Mouse (Mus musculus) erythroblast, embryonic 14.5 days (primary cell): ENCODE data around the gene Dnaja4.

Source experiments
- GATA1 ChIP-seq: IDR thresholded peaks from 2 replicates; pipeline ENCODE4 v1.6.1; 2012; ENCODE audit warnings: low read length, inconsistent platforms, mixed read lengths
- TAL1 ChIP-seq: IDR thresholded peaks from 3 replicates; pipeline ENCODE4 v1.6.1; 2012; ENCODE audit warnings: low read length, inconsistent platforms, mixed read lengths

DNA sequence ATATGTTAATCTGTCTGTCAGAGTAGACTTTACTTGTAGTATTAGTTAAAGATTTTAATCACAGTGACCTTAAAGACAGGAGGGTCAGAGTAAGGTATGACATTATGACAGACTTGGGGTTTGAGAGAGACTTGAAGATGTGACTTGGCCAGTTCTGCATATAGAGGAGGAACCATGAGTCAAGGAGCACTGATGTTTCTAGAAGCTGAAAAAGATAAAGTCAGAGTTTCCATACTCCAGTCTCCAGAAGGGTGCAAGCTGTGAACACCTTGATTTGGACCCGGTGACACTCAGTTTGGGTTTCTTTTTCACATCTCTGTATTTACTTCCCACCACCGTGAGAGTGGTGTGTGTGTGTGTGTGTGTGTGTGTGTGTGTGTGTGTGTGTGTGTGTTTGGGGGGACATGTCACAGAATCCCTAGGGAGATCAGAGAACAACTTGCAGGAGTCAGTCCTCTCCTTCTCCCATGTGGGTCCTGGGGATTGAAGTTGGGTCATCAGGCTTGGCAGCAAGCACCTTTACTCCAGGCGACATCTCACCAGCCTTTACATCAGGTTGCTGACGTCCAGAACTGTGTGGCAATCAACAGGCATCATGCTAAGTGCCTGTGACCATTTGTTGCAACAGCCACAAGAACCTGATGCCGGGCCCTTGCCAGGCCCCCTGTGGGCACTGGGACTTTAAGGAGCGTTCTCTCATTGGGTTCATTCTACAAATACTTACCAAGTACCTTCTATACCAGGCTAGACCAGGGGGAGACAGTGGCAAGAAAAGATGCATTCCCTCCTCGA, 14.7 kb upstream of the Dnaja4 start:
- no peak for TF ChIP-seq TAL1
- TF ChIP-seq GATA1 = no peak
